Mouse (Mus musculus): ENCODE measurements around the gene Crisp2. TPM values are rescaled to one million over a fixed set of nuclear protein-coding genes. Genes with fewer than 3 reads are reported as not detected.

Gene Crisp2
- polyA plus RNA-seq, 1 experiment from 2014 or later, result not detected

Other genes with a start within 250 kb of the Crisp2 start
- gene Esp6, start 245.5 kb downstream of the Crisp2 start, polyA plus RNA-seq (2016; fragmentation: Nextera tagmentation; extraction: Ambion mirVana), result not detected in 2 replicates
- gene Esp4, start 208.4 kb downstream of the Crisp2 start, polyA plus RNA-seq (2016; fragmentation: Nextera tagmentation; extraction: Ambion mirVana), result not detected in 2 replicates
- not detected in 2 replicates for gene Esp3, start 174.9 kb downstream of the Crisp2 start, polyA plus RNA-seq (2016; fragmentation: Nextera tagmentation; extraction: Ambion mirVana)
- gene Esp1, start 79.9 kb downstream of the Crisp2 start, polyA plus RNA-seq (2016; fragmentation: Nextera tagmentation; extraction: Ambion mirVana), result not detected in 2 replicates
- gene Rhag, start 4.1 kb upstream of the Crisp2 start, polyA plus RNA-seq (2016; fragmentation: Nextera tagmentation; extraction: Ambion mirVana), result 9.7 and 14.1 TPM in 2 replicates
- 3.4 and 4.5 TPM in 2 replicates for gene 9130008F23Rik, start 73.6 kb upstream of the Crisp2 start, polyA plus RNA-seq (2016; fragmentation: Nextera tagmentation; extraction: Ambion mirVana)
- gene Glyatl3, start 107.3 kb upstream of the Crisp2 start, polyA plus RNA-seq (2016; fragmentation: Nextera tagmentation; extraction: Ambion mirVana), result not detected in 2 replicates
- gene Mut, start 127.7 kb upstream of the Crisp2 start, polyA plus RNA-seq (2016; fragmentation: Nextera tagmentation; extraction: Ambion mirVana), result 40.4 and 43.6 TPM in 2 replicates
- 17.0 and 20.2 TPM in 2 replicates for gene Cenpq, start 128.0 kb upstream of the Crisp2 start, polyA plus RNA-seq (2016; fragmentation: Nextera tagmentation; extraction: Ambion mirVana)